Mouse (Mus musculus) megakaryocyte, embryonic 14.5 days (primary cell): Measurements from ENCODE around the gene Fam178b.

Source experiments
- FLI1 ChIP-seq: IDR thresholded peaks from 2 replicates; pipeline ENCODE4 v1.6.1; 2012; ENCODE audit warnings: low read length, inconsistent platforms, mixed read lengths
- GATA1 ChIP-seq: IDR thresholded peaks from 3 replicates; pipeline ENCODE4 v1.6.1; 2012; ENCODE audit warnings: mixed read lengths, low read length, inconsistent platforms, borderline replicate concordance

- TF ChIP-seq GATA1 = no peak
- TF ChIP-seq FLI1 = no peak
These were observed 25.6 kb upstream of the Fam178b start for GRCm38 (mm10) chr1:36708626-36709025.
